Mouse (Mus musculus) induced T-regulatory cell, adult 2 months (primary cell): ENCODE measurements around the gene Atp6v1a.

Source experiments
- DNase-seq: peaks from one replicate; pipeline ENCODE4 v3.0.0-alpha.2; 2012; ENCODE audit warnings: low read depth

Gene Atp6v1a

DNA sequence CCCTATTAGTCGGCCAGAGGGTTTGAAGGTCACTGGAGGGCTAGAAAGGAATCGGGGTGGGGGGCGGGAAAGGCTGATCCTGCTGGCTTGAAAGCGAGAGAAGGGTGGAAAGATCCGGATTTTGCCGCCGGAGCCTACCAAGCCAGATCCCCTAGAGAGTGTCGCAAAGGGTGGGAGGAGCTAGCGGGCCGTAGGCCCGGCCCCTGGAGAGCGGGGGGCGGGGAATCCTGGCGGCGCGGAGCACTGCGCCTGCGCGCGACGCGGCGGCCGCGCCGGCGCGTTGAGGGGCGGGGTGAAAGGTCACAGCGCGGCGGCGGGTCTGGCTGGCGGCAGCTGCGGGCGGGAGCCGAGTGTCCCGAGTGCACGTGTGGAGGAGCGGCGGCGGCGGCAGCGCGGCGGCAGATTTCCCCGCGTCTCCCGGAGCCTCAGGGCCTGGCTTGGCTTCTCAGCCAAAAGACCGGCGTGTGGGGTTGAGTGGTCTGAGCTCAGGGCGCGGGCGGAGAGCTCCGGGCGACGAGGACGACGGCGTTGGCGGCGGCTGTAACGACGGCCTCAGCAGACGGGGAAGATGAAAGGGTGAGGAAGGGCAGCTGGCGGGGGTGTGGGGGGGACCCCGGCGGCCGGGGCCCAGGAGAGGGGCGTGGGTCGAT, at the start of gene Atp6v1a, which contains the start of gene Naa50:
TSS of gene Atp6v1a (minus strand) at position 170 of the 650 bp plus-strand sequence.
TSS of gene Naa50 (plus strand) at position 295 of the 650 bp plus-strand sequence.
- peak; percentile 95 for DNase-seq

DNA sequence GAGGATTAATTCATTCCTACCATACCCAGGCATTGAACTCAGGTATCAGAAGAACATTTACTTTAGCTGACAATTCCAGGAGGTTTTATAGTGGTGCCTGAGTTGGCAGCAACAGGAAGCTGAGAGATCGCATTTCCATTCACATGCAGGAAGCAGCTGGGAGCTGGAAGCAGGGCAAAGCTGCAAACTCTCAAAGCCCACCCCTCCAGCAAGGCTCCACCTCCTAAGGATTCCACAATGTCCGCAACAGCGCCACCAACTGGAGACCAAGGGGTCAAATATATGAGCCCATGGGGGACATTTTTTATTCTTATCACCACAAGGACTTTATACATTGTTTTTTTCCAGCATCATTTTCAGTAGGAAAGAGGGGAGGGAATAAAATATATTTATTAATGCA, 49.3 kb upstream of the Atp6v1a start:
- peak; percentile 28 for DNase-seq

DNA sequence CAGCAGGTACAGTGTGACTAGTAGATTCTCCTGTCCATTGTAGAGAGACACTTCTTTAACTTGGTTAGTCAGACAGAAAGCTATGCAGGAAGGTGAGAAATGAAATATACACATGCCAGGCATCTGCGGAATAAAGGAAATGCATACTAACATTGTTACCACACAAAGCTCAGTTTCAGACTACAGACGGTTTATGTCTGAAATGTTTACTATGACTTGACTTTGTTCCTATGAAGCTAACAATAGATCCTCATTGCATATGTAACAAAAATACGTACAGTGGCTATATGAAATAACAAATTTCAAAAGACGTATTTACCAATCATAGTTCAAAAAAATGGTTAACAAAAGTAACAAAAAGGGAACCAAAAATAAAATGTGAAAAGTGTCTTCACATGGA, 47.7 kb upstream of the Atp6v1a start:
- peak; percentile 16 for DNase-seq

DNA sequence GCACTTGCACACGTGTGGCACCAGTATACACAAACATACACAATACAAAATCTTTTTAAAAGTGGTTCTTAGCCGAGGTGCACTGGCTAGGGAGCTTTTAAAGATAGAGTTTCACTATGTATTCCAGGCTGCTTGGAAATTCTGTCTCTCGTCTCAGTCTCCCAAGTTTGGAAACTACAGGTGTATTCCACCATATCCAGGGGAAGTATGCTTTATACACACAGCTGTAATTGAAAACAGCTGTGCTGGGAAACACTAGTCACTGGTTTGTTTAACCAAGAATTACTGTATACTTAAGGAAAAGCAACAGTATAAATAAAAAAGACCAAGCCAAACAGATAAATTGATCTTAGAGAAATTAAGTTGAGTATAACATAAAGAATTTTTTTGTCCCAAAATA, 45.3 kb upstream of the Atp6v1a start:
- DNase-seq = no peak

DNA sequence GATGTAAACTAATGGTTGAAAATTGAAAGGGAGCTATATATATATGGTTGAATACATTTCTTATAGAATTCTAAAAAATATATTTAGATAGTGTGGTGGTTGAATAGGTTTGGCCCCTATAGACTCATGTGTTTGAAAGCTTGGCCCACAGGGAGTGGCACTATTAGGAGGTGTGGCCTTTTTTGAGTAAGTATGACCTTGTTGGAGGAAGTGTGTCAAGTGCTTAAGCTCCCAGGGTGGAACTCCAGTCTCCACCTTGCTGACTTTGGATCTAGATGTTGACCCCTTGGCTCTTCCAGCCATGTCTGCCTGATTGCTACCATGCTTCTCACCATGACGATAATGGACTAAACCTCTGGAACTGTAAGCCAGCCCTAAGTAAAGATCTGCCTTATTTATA, 43.1 kb upstream of the Atp6v1a start:
- DNase-seq = no peak

DNA sequence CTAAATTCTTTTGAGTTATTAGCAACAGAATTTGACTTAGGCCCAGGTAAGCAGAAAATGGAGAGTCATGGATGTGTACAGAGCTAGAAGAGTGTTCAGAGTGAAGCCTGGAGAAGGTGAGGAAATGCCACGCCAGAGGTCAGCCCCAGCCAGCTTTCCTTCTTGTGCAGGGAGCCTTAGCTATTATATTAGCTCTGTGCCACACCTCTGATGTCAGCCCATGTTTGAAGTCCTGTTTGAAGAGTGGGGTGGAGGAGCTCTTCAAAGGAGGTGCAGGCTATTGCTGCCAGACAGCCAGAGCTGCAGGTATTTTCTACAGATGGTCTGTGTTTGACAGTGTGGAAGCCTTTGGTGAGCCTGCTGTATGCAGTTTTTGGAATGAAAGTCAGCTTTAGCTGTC, 39.0 kb upstream of the Atp6v1a start:
- no peak for DNase-seq

DNA sequence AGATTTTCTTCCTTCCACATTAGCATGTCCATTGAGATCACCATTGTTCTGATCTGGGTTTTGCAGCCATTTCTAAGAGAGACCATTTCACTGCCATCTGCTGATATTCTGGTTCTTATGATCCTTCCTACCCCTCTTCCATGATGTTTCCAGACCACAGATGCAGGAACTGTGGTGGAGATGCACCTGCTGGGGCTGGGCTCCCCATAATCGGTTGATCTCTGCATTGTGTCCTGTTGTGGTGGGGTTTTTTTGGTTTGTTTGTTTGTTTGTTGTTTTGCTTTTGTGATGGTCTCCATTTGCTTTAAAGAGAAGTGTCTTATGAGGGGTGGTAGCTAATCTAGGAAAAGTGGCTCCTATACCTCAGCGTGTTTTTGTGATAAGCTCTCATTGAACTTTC, 37.0 kb upstream of the Atp6v1a start:
- DNase-seq = no peak

DNA sequence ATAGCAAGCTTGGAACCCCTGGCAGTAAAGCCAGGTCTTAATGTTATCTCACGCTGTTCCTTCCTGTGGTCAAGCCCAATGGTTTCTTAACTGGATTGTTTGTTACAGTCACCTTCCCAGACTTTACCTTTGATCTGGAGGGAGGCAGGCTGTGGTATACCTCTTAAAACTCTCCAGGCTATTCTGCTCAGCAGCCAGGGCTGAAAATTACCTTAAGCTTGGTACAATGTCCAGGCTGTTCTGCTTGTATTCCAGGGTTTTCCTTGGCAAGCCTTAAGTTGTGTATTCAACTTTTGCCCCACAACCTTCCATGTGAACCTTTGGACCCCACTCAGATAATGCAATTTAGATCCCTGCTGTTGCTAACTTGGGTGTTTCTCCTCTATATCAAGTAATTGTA, 35.5 kb upstream of the Atp6v1a start:
- DNase-seq = no peak

DNA sequence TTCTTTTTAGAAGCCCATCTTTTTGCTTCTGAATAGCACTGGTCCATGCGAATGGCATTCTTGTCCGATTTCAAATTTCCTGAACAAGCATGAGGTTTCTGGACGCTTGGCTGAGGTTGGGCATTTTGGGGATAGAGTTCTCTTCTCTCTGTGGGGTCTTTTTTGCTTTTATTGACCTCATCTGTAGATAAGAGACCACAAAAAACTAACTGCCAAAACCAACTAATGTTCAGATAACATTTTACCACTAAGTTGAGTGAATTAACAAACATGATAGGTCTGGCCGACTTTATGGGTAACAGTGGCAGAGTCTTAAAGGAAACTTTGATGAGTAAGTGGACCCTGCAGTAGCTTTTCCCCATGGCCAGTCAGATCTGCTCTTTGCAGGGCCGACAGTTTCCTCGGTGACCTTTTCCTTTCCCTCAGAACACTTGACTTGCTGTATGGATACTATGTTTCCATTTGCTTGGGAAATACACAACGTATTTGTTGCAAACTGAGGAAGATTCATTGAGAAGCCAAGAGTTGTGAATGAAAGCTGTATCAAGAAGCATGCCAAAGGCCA, 34.5 kb upstream of the Atp6v1a start:
- DNase-seq = peak; percentile 37

DNA sequence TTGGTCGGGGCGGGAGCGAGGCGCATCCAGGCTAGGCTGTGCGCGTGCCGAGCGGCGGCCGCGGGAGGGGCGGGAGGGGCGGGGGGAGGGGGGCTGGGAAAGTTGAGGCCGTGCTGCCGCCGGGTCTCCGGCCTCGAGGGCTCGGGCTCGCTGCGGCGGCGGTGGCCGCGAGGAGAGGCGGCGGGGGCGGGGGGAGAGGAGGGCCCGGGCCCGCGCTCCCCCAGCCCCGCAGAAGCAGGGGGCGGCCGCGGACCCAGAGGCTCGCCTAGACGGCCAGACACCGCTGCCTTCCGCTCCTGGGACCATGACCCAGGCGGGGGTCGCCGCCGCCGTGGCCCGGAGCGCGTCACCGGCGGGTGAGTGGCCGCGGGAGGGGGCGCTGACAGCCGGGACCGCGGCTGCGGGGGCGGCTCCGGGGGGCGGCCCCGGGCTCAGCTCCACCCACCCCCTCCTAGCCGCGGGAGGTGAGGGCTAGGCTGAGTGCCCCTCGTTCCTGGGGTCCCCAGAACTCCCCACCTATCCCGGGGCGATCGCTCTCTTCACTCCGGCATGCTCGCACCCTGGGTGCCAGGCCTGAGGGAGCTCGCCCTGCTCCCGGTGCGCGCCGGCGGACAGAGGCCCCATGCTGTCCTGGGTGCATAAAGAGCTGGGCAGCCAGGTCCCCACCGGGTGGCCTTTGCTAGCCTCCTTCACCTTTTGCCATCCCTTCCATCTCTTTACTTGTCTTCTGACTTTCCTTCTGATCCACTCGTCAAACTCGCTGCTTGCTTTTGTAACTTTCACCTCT, 33.8 kb upstream of the Atp6v1a start, which contains the start of gene Usf3:
TSS of gene Usf3 (plus strand) at position 92 of the 787 bp plus-strand sequence.
- peak; percentile 75 for DNase-seq

DNA sequence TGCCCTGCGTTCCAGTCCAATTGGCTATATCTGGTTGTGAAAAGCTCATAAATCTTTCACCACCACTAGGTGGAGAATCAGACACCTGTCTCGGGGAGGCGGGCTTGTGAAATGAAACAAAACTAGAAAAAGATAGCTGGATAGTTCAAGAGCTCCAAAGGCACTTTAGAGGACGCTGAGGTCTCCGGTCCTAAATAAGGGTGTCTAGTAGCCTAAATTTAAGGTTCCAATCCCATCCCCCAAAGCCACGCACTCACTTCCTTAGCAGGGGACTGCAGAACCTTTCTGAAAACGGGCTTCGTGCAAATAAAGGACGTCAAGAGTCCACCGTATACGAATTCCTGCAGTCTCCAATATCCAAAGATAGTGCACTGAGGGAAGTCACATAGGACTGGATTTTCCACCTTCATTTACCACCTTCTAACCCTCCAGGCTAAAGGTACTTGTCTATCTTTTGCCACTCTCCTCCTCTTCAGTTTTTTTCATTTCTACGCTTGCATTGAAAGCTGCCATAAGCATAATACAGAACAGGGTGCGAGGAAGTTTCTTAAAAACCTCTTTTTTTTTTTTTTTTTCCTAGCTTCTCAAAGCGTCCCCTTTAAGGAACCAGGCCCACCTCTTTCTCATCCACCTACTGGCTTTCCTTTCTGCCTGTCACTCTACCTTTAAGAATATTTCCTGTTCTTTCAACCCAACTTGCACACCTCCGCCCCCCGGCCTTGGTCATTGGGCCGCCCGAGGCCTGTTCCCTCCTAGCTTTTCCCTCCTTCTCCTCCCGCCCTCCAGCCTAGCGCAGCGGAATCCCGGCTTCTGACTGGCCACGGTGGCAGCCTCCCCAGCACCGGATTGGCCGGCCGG, 33.0 kb upstream of the Atp6v1a start:
- DNase-seq = peak; percentile 98

DNA sequence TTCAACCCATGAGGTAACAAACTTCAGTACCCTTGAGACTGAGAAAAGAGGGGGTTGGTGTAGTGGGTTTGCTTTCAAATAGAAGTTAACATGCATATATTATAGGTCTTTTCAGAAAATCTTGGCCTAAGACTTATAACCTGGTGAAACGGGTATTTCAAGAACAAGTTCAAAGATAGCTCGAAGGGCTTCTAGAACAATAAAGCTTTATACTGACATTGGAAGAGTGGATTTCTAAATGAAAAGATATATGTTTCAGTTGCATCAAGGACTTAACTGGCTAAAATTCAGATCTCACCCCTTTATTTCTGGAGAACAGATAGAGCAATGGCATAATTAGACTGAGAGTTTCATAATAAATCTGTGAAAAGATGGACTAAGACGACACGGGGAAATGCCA, 29.5 kb upstream of the Atp6v1a start:
- no peak for DNase-seq

DNA sequence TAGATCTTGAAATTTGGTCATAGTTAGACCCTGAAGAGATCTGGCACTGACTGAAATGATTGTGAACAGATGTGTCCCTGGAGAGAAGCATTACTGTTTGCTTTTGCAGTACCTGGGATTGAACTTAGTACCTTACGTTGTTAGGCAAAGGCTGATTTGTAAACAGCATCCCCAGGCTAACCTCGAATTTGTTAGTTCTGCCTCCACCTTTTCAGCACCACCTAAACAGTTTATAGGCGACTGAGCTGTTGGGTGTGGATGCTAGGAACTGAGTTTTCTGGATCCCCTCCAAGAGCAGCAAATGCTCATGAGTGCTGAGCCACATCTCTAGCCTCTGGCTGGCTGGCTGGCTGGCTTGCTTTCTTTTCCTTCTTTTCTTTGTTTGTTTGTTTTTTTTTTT, 25.7 kb upstream of the Atp6v1a start:
- DNase-seq = no peak

DNA sequence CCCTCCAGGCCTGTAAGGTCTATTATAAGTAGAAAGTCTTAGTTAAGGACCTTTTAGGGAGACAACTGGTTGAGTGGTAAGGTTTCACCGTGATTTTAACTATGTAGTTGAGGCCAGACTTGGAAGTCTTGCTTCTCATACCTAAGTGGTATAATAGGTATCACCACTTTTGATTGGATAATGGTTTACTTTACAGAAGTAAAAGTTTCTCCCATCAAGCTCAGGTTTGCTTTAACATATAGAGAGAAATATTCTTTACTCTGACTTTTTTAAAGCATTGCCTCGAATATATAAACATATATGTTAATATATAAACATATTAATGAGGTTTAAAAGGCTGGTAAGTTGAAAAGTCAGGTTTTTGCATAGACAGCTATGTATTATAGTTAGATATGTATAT, 24.3 kb upstream of the Atp6v1a start:
- no peak for DNase-seq

DNA sequence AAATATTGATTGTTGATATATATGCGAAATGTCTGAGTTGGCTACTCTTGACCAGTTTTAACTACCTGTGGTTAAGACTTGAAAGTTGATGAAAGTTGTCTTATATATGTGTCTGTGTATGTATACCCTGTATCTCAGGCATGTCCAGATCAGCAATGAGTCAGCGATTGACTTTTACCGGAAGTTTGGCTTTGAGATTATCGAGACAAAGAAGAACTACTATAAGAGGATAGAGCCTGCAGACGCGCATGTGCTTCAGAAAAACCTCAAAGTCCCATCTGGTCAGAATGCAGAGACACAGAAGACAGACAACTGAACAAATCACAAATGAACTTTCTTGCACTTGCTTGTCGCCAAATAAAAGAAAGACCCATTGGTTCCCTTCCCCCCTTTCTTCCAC, 19.8 kb upstream of the Atp6v1a start:
- no peak for DNase-seq

DNA sequence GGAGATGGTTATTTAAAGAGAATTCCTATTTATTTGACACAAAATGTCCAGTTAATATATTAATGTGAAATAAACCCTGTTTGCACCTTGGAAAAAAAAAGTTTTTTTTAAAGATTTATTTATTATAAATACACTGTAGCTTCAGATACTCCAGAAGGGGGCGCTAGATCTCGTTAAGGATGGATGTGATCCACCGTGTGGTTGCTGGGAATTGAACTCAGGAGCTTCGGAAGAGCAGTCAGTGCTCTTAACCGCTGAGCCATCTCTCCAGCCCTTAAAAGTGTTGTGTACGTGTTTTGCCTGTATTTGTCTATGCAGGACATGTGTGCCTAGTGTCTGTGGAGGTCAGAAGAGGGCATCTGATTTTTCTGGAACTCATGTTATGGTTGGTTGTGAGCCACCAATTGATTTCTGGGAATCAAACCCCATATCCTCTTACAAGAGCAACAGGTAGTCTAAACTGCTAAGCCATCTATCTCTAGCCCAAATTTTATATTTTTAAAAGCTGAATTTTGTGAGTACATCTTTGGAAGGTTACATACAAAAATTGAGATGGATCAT, 15.1 kb upstream of the Atp6v1a start:
- DNase-seq = peak; percentile 44

DNA sequence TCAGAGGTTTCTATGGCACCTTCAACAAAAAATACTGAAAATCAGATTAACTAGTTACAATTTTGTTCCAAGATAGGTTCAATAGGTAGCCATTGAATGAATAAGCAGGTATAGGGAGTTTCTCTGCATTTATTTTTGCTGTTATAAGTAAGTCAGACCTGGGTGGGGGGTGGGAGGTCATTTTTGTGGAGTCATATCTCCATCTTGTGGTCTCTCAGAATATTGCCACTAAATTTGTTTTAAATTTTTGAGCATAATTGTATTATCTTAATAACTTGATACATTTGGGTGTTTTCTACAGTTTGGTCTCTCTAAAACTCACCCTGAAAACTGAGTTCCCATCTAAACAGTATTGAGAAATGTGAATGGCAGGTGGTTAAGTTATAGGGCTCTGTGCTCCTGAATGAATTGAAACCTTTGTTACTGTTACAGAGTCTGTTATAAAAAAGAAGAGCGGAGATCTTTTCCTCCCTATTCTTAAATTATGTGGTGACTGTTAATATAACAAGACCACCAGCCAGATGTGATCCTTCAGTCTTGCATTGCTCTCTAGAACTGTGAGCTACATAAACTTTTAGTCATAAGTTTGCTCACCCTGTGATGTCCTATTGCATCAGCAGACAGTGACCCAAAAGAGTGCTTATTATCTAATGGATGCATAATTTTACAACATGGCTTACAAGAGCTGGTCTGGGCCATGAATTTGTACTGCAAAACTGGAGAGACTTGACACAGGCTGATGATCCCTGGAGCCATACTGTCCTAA, 9.7 kb upstream of the Atp6v1a start:
- peak; percentile 52 for DNase-seq

DNA sequence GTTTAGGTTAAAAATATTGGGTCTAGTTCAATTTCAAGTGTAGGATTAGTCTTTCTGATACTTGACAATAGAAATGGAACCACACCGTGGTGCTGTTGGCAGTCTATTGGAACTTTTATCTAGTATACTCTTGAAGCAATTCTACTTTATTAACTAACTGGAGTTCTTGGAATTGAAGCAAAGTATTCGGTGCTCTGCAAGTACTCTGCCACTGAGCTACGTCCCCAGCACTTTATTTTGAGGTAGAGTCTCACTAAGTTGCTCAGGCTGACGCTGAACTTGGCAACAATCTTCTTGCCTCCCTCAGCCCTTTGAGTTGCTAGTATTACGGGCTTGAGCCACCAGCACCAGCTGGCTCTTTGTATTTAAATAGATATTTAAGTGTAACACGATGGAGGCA, 2.0 kb upstream of the Atp6v1a start:
- peak; percentile 31 for DNase-seq

DNA sequence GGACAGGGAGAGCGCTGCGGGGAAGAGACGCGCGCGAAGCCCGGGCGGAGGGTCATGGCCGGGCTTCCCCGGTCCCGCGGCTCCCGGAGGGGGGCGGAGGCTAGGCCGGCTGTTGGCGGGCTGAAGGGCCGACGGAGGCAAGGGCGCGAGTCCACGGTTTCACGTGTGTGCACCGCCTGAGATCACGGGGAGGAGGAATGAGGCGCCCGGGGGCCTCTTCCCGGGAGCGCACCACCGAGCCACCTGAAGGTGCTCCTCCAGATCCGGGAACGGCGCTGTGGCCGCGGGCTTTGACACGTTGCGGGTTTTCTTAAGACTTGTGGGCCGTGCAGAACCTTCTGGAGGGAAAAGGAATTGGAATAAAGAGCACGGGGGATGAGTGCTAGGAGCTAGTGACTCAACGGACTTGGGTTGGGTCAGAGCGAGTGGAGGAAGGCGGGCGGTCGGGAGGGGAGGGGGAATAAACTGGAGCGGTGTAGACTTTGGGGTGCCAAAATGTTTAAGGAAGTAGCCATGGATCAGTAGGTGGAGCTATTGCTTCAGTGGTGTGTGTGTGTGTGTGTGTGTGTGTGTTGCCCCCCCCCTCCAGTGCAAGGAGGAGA, 782 bp upstream of the Atp6v1a start:
- DNase-seq = peak; percentile 87

DNA sequence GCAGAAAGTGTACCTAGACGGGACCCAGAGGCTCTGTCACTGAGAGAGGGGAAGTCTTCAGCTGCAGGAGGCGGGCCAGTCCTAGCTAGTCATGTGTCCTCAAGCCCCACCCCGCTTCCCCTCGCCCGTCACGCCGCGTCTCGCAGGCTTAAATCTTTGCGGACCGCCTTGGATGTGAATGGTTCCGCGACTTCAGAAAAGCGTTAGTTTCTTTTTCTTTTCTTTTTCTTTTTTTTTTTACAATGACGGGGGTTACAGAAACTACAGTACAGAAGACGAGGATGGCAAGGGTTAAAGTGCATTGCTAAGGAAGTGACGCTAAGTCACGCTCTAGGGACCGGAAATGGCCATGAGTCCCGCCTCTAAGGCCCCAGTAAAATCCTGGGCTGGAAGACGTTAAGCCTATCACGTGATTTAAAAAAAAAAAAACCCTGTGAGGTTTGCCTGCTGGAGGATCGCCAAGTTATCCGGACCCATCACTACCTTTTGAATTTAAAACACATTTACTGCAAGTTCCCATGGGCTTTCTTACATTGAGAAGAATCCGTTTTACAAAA, 448 bp downstream of the Atp6v1a start:
- peak; percentile 97 for DNase-seq
